Mouse (Mus musculus) liver, embryonic 13.5 days (tissue): ENCODE measurements around the gene Focad. TPM values are rescaled to one million over a fixed set of nuclear protein-coding genes. Genes with fewer than 3 reads are reported as not detected.

Experiments
- ATAC-seq: fragments of 200-750 bp; cut with Nextera tagmentation; 2 replicates; pipeline ENCODE4 v1.8.0; 2017; ENCODE audit warnings: low read depth, mild to moderate bottlenecking, moderate number of reproducible peaks, moderate library complexity
- DNase-seq: peaks from one replicate; pipeline ENCODE4 v3.0.0; 2022
- H3K27ac ChIP-seq: fragments of 300-500 bp; sonication (generic); 2 replicates; pipeline ENCODE4 v1.5.1; 2015; ENCODE audit warnings: moderate library complexity, mild to moderate bottlenecking, inconsistent platforms
- H3K27me3 ChIP-seq: fragments of 300-500 bp; sonication (generic); 2 replicates; pipeline ENCODE4 v1.6.1; 2015; ENCODE audit warnings: mild to moderate bottlenecking, inconsistent platforms
- H3K36me3 ChIP-seq: fragments of 300-500 bp; sonication (generic); 2 replicates; pipeline ENCODE4 v1.6.1; 2015; ENCODE audit warnings: mild to moderate bottlenecking, inconsistent platforms
- H3K4me1 ChIP-seq: fragments of 300-500 bp; sonication (generic); replicated peaks from 2 replicates; pipeline ENCODE4 v1.6.1; 2015; ENCODE audit warnings: inconsistent platforms
- H3K4me2 ChIP-seq: fragments of 300-500 bp; sonication (generic); 2 replicates; pipeline ENCODE4 v1.6.1; 2015; ENCODE audit warnings: inconsistent platforms, mild to moderate bottlenecking, moderate library complexity
- H3K4me3 ChIP-seq: fragments of 300-500 bp; sonication (generic); replicated peaks from 2 replicates; pipeline ENCODE4 v1.5.1; 2015; ENCODE audit warnings: mild to moderate bottlenecking, inconsistent platforms
- H3K9ac ChIP-seq: fragments of 300-500 bp; sonication (generic); 2 replicates; pipeline ENCODE4 v1.6.1; 2015; ENCODE audit warnings: mild to moderate bottlenecking, inconsistent platforms
- H3K9me3 ChIP-seq: fragments of 300-500 bp; sonication (generic); replicated peaks from 2 replicates; pipeline ENCODE4 v1.6.1; 2016; ENCODE audit warnings: inconsistent platforms
- WGBS: fragments of 180-500 bp; shearing (Covaris S2); methylation state at CpG from one replicate; pipeline ENCODE4 v1.1.7; 2015; ENCODE audit not compliant: insufficient replicate concordance; 5-methylcytosine and 5-hydroxymethylcytosine counted together
- polyA plus RNA-seq: library from polyadenylated mRNA; unstranded; fragments of >200 nt; fragmentation: Nextera tagmentation; extraction: Ambion mirVana; gene quantifications from 2 replicates; pipeline ENCODE4 v1.2.1, GENCODE M21; 2015

The Focad gene
- polyA plus RNA-seq, 1 experiment from 2014 or later: 7.2 TPM

- Histone ChIP-seq H3K9me3 (no peaks in the 10 kb centered on the region), H3K36me3 (no peaks in the 10 kb centered on the region), H3K9ac (no peak overlapping the region), H3K27ac (no peak overlapping the region), H3K4me2 (no peak overlapping the region), H3K4me1 (no peaks in the 10 kb centered on the region), H3K4me3 (no peak overlapping the region), H3K27me3 (no peaks in the 10 kb centered on the region)
- DNase-seq (no peak), ATAC-seq (no peak)
- WGBS: 84% methylated on average over 7 of the region's 7 CpGs
Measured at GRCm38 (mm10) chr4:88400992-88401313, 306.5 kb downstream of the Focad start.

- no peak overlapping the region for H3K4me3 ChIP-seq
- ATAC-seq (no peak), DNase-seq (no peak)
- H3K9ac ChIP-seq: no peak overlapping the region
- peaks cover 6% of the 10 kb centered on the region; the same call in 1 of the 2 replicates for H3K36me3 ChIP-seq
- WGBS: 78% methylated on average over 6 of the region's 6 CpGs
- H3K9me3 ChIP-seq: no peaks in the 10 kb centered on the region
- H3K4me1 ChIP-seq: no peaks in the 10 kb centered on the region
- no peak overlapping the region for H3K27ac ChIP-seq
- no peak overlapping the region for H3K4me2 ChIP-seq
- H3K27me3 ChIP-seq: no peaks in the 10 kb centered on the region
Measured at GRCm38 (mm10) chr4:88402884-88403283, 308.5 kb downstream of the Focad start.

DNA sequence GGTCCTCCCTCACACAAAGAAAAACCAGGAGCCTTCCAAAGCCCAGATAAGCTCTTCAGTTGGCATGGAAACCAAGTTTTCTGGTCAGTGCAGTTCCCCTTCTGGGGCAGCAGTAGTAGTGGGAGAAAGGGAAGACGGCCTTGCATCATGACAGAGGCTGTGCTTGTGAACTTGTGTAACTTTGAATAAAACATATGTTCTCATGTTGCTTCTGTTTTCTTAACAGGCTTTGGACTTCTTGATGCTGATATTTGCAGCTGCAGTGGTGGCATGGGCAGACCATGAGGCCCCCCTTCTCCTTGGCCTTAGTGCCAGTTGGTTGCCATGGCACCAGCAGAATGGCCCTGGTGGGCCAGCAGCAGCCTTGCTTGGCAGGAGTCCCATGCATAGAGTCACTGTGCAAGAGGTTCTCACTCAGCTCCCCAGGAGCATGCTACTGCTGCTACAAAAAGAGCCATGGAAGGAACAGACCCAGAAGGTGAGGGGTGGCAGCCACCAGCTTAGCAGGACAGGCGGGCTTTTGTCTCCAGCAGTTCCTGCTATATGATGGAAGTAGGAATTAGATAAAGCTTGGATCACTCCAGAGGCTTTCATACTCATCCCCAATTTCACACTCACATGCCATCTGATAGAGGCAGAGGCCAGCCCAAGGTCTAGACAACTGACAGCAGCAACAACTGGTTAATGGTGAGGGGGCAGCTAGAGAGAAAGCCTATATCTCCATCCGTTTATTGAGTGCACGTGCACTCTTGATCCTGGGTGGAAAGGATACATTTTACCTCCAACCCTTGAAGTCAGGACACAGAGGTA, 312.7 kb downstream of the Focad start:
- no peak overlapping the region for H3K9ac ChIP-seq
- WGBS: 69% methylated on average over 4 of the region's 4 CpGs
- no peaks in the 10 kb centered on the region for H3K27me3 ChIP-seq
- H3K9me3 ChIP-seq: no peaks in the 10 kb centered on the region
- peaks cover 6% of the 10 kb centered on the region; the same call in 1 of the 2 replicates for H3K36me3 ChIP-seq
- H3K4me1 ChIP-seq: no peaks in the 10 kb centered on the region
- H3K4me2 ChIP-seq: no peak overlapping the region
- no peak overlapping the region for H3K4me3 ChIP-seq
- no peak for ATAC-seq
- H3K27ac ChIP-seq: no peak overlapping the region
- DNase-seq: no peak

DNA sequence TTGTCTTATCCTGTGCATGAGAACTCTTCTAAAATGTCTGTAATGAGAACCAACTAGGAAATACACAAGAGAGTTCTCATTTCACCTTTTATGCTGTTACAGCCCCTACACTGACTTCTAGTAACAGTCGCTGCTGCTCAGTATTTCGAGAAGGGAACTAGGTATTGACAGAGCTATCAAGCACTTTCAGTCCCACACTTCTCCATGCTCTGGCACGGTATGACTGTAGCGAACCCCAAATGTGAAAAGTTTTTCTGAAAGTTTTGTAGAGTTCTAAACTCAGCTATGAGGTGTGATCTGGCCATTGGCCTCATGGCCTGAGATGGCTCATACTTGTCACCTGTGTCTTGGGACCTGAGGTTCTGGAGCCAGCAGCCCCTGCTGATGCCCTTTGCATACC, 314.9 kb downstream of the Focad start:
- no peak overlapping the region for H3K27ac ChIP-seq
- ATAC-seq: no peak
- H3K36me3 ChIP-seq: peaks cover 6% of the 10 kb centered on the region; the same call in 1 of the 2 replicates
- H3K9ac ChIP-seq: no peak overlapping the region
- WGBS: 90% methylated on average over 4 of the region's 4 CpGs
- no peaks in the 10 kb centered on the region for H3K27me3 ChIP-seq
- no peak overlapping the region for H3K4me2 ChIP-seq
- no peak overlapping the region for H3K4me3 ChIP-seq
- no peaks in the 10 kb centered on the region for H3K9me3 ChIP-seq
- DNase-seq: no peak
- H3K4me1 ChIP-seq: no peaks in the 10 kb centered on the region

- Histone ChIP-seq H3K4me3 (no peak overlapping the region), H3K27me3 (no peaks in the 10 kb centered on the region), H3K9ac (no peak overlapping the region), H3K4me1 (0 out of 2 replicates have a peak, but pooled peaks cover 4% of the 10 kb centered on the region), H3K4me2 (no peak overlapping the region), H3K27ac (no peak overlapping the region), H3K36me3 (peaks cover 3% of the 10 kb centered on the region; the same call in 1 of the 2 replicates), H3K9me3 (no peaks in the 10 kb centered on the region)
- ATAC-seq (no peak), DNase-seq (no peak)
- WGBS: 62% methylated on average over 2 of the region's 2 CpGs
Measured at GRCm38 (mm10) chr4:88412331-88412730, 317.9 kb downstream of the Focad start.

DNA sequence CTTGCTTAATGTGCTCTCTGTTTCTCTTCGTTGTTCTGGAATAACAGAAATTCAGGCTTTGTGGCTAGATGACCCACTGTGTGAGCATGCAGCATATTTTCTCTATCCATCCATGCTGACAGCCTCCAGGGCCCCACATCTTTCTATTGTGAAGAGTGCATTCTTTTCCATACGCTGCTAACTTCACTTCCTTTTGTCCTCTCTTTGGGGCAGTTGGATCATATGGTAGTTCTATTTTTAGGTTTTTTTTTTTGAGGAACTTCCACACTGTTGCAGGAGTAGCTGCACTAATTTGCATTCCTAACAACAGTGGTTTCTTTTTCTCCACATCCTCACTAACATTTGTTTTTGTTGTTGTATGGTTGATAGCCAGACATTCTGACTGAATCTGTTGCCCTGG, 320.6 kb downstream of the Focad start:
- no peak overlapping the region for H3K9ac ChIP-seq
- 30% methylated on average over 2 of the region's 2 CpGs for WGBS
- no peak overlapping the region for H3K27ac ChIP-seq
- H3K4me1 ChIP-seq: 0 out of 2 replicates have a peak, but pooled peaks cover 4% of the 10 kb centered on the region
- no peak for ATAC-seq
- H3K9me3 ChIP-seq: no peaks in the 10 kb centered on the region
- H3K4me2 ChIP-seq: no peak overlapping the region
- no peaks in the 10 kb centered on the region for H3K27me3 ChIP-seq
- no peaks in the 10 kb centered on the region for H3K36me3 ChIP-seq
- no peak for DNase-seq
- no peak overlapping the region for H3K4me3 ChIP-seq

DNA sequence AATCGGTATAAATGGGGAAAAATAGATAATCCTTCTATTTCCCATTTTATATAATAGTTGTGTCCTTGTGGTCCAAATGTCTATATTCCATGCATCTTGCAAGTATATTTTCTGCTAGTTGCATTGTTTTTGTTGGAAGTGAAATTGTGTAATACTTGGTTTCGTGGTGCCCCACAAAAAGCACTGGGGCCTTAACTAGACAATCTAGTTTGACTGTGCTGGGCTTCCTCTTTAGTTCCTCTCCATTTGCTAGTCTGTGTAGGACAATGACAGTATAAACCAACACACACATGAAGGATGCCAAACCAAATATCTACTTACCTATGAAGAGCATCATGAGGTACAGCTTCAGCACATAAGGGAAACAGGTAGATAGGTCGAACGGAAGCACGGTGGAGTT, 324.9 kb downstream of the Focad start:
- H3K4me3 ChIP-seq: no peak overlapping the region
- H3K4me2 ChIP-seq: no peak overlapping the region
- H3K36me3 ChIP-seq: no peaks in the 10 kb centered on the region
- no peak overlapping the region for H3K9ac ChIP-seq
- ATAC-seq: no peak
- WGBS: 71% methylated on average over 5 of the region's 5 CpGs
- H3K9me3 ChIP-seq: no peaks in the 10 kb centered on the region
- no peak overlapping the region for H3K27ac ChIP-seq
- no peaks in the 10 kb centered on the region for H3K27me3 ChIP-seq
- 0 out of 2 replicates have a peak, but pooled peaks cover 4% of the 10 kb centered on the region for H3K4me1 ChIP-seq
- no peak for DNase-seq

GRCm38 (mm10) chr4:88424563-88424962, 330.1 kb downstream of the Focad start:
- H3K9me3 ChIP-seq: no peaks in the 10 kb centered on the region
- H3K4me2 ChIP-seq: no peak overlapping the region
- no peaks in the 10 kb centered on the region for H3K27me3 ChIP-seq
- DNase-seq (no peak), ATAC-seq (no peak)
- H3K27ac ChIP-seq: no peak overlapping the region
- H3K4me3 ChIP-seq: no peak overlapping the region
- no peaks in the 10 kb centered on the region for H3K4me1 ChIP-seq
- no peaks in the 10 kb centered on the region for H3K36me3 ChIP-seq
- H3K9ac ChIP-seq: no peak overlapping the region

DNA sequence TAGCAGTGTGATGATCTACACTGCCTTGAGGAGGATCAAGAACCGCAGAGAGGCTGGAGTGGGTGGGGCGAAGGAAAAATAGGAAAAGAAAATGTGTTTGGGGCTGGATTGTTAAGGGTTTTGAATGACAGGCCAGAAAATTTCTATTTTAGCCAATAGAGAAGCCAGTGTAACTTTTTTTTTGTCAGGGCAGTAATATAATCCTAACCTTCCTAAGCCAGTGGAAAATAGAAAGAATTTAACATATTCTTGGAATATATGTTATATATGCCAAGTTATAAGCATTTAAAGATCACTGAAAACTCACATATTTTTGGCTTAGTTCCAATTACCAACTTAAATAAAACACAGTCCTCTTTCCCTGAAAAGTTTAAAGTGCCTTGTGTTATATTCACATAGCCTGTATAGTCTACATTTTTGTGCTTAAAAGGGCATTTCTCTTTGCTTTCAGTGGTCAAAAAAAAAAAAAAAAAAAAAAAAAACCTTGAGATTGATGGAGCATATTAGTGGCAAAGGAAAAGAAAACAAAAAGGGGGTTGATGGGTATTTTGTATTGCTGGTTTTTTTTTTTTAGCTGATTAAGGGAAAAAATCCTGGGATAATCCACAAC, 333.3 kb downstream of the Focad start:
- ATAC-seq (no peak), DNase-seq (no peak)
- Histone ChIP-seq H3K4me3 (no peak overlapping the region), H3K9me3 (no peaks in the 10 kb centered on the region), H3K27me3 (no peaks in the 10 kb centered on the region), H3K36me3 (no peaks in the 10 kb centered on the region), H3K4me1 (no peaks in the 10 kb centered on the region), H3K4me2 (no peak overlapping the region), H3K9ac (no peak overlapping the region), H3K27ac (no peak overlapping the region)
- WGBS: 79% methylated on average over 2 of the region's 2 CpGs

GRCm38 (mm10) chr4:88432412-88433024, 338.1 kb downstream of the Focad start:
- H3K4me3 ChIP-seq: no peak overlapping the region
- H3K4me2 ChIP-seq: no peak overlapping the region
- H3K4me1 ChIP-seq: no peaks in the 10 kb centered on the region
- ATAC-seq (no peak), DNase-seq (no peak)
- H3K36me3 ChIP-seq: no peaks in the 10 kb centered on the region
- no peaks in the 10 kb centered on the region for H3K27me3 ChIP-seq
- no peak overlapping the region for H3K9ac ChIP-seq
- no peaks in the 10 kb centered on the region for H3K9me3 ChIP-seq
- no peak overlapping the region for H3K27ac ChIP-seq
- 53% methylated on average over 8 of the region's 8 CpGs for WGBS

DNA sequence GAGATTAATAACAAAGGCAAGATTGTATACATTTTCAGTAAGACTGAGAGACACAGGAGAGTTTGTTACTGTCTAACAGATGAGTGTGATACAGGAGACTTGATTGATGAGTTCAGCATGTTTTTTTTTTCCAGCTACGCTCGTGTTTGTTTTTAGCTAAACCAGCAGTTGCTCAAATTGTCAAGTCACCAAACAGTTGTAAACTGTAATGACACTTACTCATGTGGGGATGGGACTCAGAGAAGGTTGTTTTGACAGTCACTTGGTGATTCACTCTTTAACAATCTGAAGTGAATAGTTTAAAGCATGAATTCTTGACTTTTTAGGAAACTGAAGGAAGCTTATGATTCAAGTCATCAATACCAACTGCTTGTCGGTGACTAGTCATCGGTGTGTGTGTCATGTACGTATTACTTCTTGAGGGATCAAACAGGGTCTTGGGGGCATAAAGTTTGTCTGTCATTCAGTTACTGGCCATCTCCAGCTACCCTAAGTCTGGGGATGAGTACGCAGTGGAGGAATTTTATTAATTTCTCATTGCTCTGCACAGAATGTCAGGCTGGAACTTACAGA, 342.2 kb downstream of the Focad start:
- H3K4me3 ChIP-seq: no peak overlapping the region
- no peaks in the 10 kb centered on the region for H3K27me3 ChIP-seq
- H3K4me1 ChIP-seq: peaks cover 27% of the 10 kb centered on the region
- no peak overlapping the region for H3K4me2 ChIP-seq
- WGBS: 68% methylated on average over 6 of the region's 6 CpGs
- H3K9ac ChIP-seq: no peak overlapping the region
- no peaks in the 10 kb centered on the region for H3K9me3 ChIP-seq
- H3K36me3 ChIP-seq: no peaks in the 10 kb centered on the region
- no peak for ATAC-seq
- H3K27ac ChIP-seq: no peak overlapping the region
- no peak for DNase-seq
